Comparison of ENCODE assay signal across 13 mouse cellular contexts in genomic region chr11:69878952-69879351, GRCm38 (mm10). TPM values are rescaled to one million over a fixed set of nuclear protein-coding genes. Genes with fewer than 3 reads are reported as not detected.
DNase-seq lines count a peak whose midpoint lies in the region; ATAC-seq and TF ChIP-seq lines count a peak whose summit lies in the region.
"Had no signal": no experiment of that assay in that cellular context is flagged by ENCODE, and none has a peak within 500 bp of the region (broad histone marks: within the 10 kb centered on the region; RNA-seq: fewer than 3 reads in every experiment).

No protein-coding gene starts in this region.

- no peaks in the 10 kb centered on the region for H3K36me3 ChIP-seq in hindbrain, embryonic 13.5 days
- no peaks in the 10 kb centered on the region for H3K36me3 ChIP-seq in hindbrain, embryonic 12.5 days
- no peaks in the 10 kb centered on the region for H3K36me3 ChIP-seq in liver, embryonic 15.5 days (replicated peaks)
- H3K36me3 ChIP-seq: midbrain, embryonic 12.5 days had no signal

- H3K4me2 ChIP-seq in hindbrain, embryonic 13.5 days = 0 out of 2 replicates have a peak overlapping the region, but pooled peaks have one; percentile 73
- no peak overlapping the region for H3K4me2 ChIP-seq in hindbrain, embryonic 12.5 days (replicated peaks)
- H3K4me2 ChIP-seq in liver, embryonic 15.5 days = peak overlapping the region; percentile 97

- ATAC-seq in hindbrain, embryonic 13.5 days (ENCODE audit: low FRiP score) = no peak
- ATAC-seq in hindbrain, embryonic 12.5 days (ENCODE audit: low FRiP score) = no peak
- ATAC-seq in liver, embryonic 15.5 days (ENCODE audit: insufficient read depth) = peak; percentile 56

- no peak overlapping the region for H3K27ac ChIP-seq in hindbrain, embryonic 13.5 days
- H3K27ac ChIP-seq in hindbrain, embryonic 12.5 days = no peak overlapping the region
- H3K27ac ChIP-seq in embryonic fibroblast, embryonic 13.5 days (ENCODE audit: insufficient read depth, low read length) = peak overlapping the region; percentile 96
- peak overlapping the region; percentile 79 for H3K27ac ChIP-seq in liver, embryonic 15.5 days (replicated peaks)
- H3K27ac ChIP-seq: midbrain, embryonic 12.5 days had no signal

- no peak overlapping the region for H3K4me3 ChIP-seq in hindbrain, embryonic 13.5 days
- no peak overlapping the region for H3K4me3 ChIP-seq in hindbrain, embryonic 12.5 days
- peak overlapping the region; percentile 80 for H3K4me3 ChIP-seq in embryonic fibroblast, embryonic 13.5 days (ENCODE audit: insufficient read depth, low read length)
- H3K4me3 ChIP-seq in liver, embryonic 15.5 days (replicated peaks) = 0 out of 2 replicates have a peak overlapping the region, but pooled peaks have one; percentile 64

- TF ChIP-seq CTCF in embryonic fibroblast, embryonic 13.5 days (IDR thresholded peaks at IDR 0.05; ENCODE audit: borderline replicate concordance, insufficient read depth, low read length) = no peak

- peak; percentile 66 for DNase-seq in MEL-GATA-1-ER (ENCODE audit: extremely low read depth, low read depth)
- no peak for DNase-seq in left cerebral cortex, postnatal 36 days (ENCODE audit: low spot score in 2 of 2)
- DNase-seq in adrenal gland, adult 18-20 months (ENCODE audit: low spot score in 2 of 2) = no peak
- DNase-seq in cerebellum, adult 11 months = no peak
- DNase-seq: right cerebral cortex, postnatal 25 days had no signal

- 89% methylated on average over 6 of the region's 6 CpGs for WGBS in hindbrain, embryonic 13.5 days
- WGBS in hindbrain, embryonic 12.5 days = 88% methylated on average over 6 of the region's 6 CpGs
- 28% methylated on average over 6 of the region's 6 CpGs for WGBS in liver, embryonic 15.5 days (ENCODE audit: insufficient replicate concordance)

- H3K9ac ChIP-seq in hindbrain, embryonic 13.5 days = no peak overlapping the region
- H3K9ac ChIP-seq in hindbrain, embryonic 12.5 days = no peak overlapping the region
- no peak overlapping the region for H3K9ac ChIP-seq in liver, embryonic 15.5 days

- H3K27me3 ChIP-seq in hindbrain, embryonic 13.5 days = peaks cover 36% of the 10 kb centered on the region
- H3K27me3 ChIP-seq in hindbrain, embryonic 12.5 days = peaks cover 24% of the 10 kb centered on the region
- H3K27me3 ChIP-seq in liver, embryonic 15.5 days = 0 out of 2 replicates have a peak, but pooled peaks cover 3% of the 10 kb centered on the region

- no peak for TF ChIP-seq POLR2A in embryonic fibroblast, embryonic 13.5 days (IDR thresholded peaks at IDR 0.05; ENCODE audit: low read depth, low read length)

- no peaks in the 10 kb centered on the region for H3K9me3 ChIP-seq in hindbrain, embryonic 13.5 days
- no peaks in the 10 kb centered on the region for H3K9me3 ChIP-seq in hindbrain, embryonic 12.5 days (replicated peaks)
- no peaks in the 10 kb centered on the region for H3K9me3 ChIP-seq in liver, embryonic 15.5 days (replicated peaks)
- H3K9me3 ChIP-seq: midbrain, embryonic 12.5 days had no signal

- intact Hi-C loops in left cerebral cortex, postnatal 36 days (cut with DNase I) = loop anchor here (5.0 kb wide), 1 partner anchor 77 kb away; the partner anchor contains the start of gene Fgf11

- H3K4me1 ChIP-seq in hindbrain, embryonic 13.5 days (replicated peaks) = peaks cover 36% of the 10 kb centered on the region
- H3K4me1 ChIP-seq in hindbrain, embryonic 12.5 days = peaks cover 27% of the 10 kb centered on the region
- H3K4me1 ChIP-seq in embryonic fibroblast, embryonic 13.5 days (ENCODE audit: control insufficient read depth, insufficient read depth, low read length) = no peaks in the 10 kb centered on the region; the same call in 1 of the 2 replicates
- H3K4me1 ChIP-seq in liver, embryonic 15.5 days (replicated peaks) = peaks cover 90% of the 10 kb centered on the region

RNA-seq across cellular contexts. Expression of gene Tmem95, which starts 1.1 kb away (rescaled TPM):
- not detected in 2 replicates for polyA plus RNA-seq in hindbrain, embryonic 13.5 days (2015; fragmentation: Nextera tagmentation; extraction: Ambion mirVana)
- polyA plus RNA-seq in hindbrain, embryonic 12.5 days (2016; fragmentation: Nextera tagmentation; extraction: Ambion mirVana) = not detected in 2 replicates
- polyA plus RNA-seq in embryonic fibroblast, embryonic 13.5 days (2011; ENCODE audit: insufficient read length, low read depth, missing spikeins) = not detected in 2 replicates
- polyA plus RNA-seq in liver, embryonic 15.5 days (2015; fragmentation: Nextera tagmentation; extraction: Ambion mirVana) = not detected in 2 replicates
- not detected for total RNA-seq in left cerebral cortex, postnatal 36 days (2021)
- total RNA-seq in adrenal gland, adult 18-20 months (2021) = not detected
- total RNA-seq: adrenal gland, postnatal 4 days; common myeloid progenitor, adult 5-6 weeks; gastrocnemius, adult 18-20 months had no signal
- polyA plus RNA-seq: midbrain, embryonic 12.5 days had no signal

RNA-seq across cellular contexts. Expression of gene Kctd11, which starts 2.3 kb away (rescaled TPM):
- polyA plus RNA-seq in hindbrain, embryonic 13.5 days (2015; fragmentation: Nextera tagmentation; extraction: Ambion mirVana) = 2.0 and 2.5 TPM in 2 replicates
- polyA plus RNA-seq in hindbrain, embryonic 12.5 days (2016; fragmentation: Nextera tagmentation; extraction: Ambion mirVana) = 2.9 and 3.2 TPM in 2 replicates
- polyA plus RNA-seq in embryonic fibroblast, embryonic 13.5 days (2011; ENCODE audit: insufficient read length, low read depth, missing spikeins) = 20.7 and 26.0 TPM in 2 replicates
- 1.2 and 1.4 TPM in 2 replicates for polyA plus RNA-seq in liver, embryonic 15.5 days (2015; fragmentation: Nextera tagmentation; extraction: Ambion mirVana)
- total RNA-seq in left cerebral cortex, postnatal 36 days (2021) = 1 to 10 TPM in 1 of 2 experiments, under 1 TPM in 1; 0.93 to 1.3 TPM
- total RNA-seq in adrenal gland, adult 18-20 months (2021) = 1 to 10 TPM; 3.6 to 6.0 TPM

RNA-seq across cellular contexts. Expression of gene Acap1, which starts 16.4 kb away (rescaled TPM):
- polyA plus RNA-seq in hindbrain, embryonic 13.5 days (2015; fragmentation: Nextera tagmentation; extraction: Ambion mirVana) = 0.17 and 0.52 TPM in 2 replicates
- polyA plus RNA-seq in hindbrain, embryonic 12.5 days (2016; fragmentation: Nextera tagmentation; extraction: Ambion mirVana) = 0.86 and 0.92 TPM in 2 replicates
- not detected in 2 replicates for polyA plus RNA-seq in embryonic fibroblast, embryonic 13.5 days (2011; ENCODE audit: insufficient read length, low read depth, missing spikeins)
- 5.9 and 7.2 TPM in 2 replicates for polyA plus RNA-seq in liver, embryonic 15.5 days (2015; fragmentation: Nextera tagmentation; extraction: Ambion mirVana)
- total RNA-seq in left cerebral cortex, postnatal 36 days (2021) = under 1 TPM in 1 of 2 experiments, not detected in 1; 0.27 TPM
- 1 to 10 TPM in 1 of 2 experiments, under 1 TPM in 1; 0.43 to 1.5 TPM for total RNA-seq in adrenal gland, adult 18-20 months (2021)

RNA-seq across cellular contexts. Expression of gene Tnk1, which starts 20.4 kb away (rescaled TPM):
- 0.13 and 0.23 TPM in 2 replicates for polyA plus RNA-seq in hindbrain, embryonic 13.5 days (2015; fragmentation: Nextera tagmentation; extraction: Ambion mirVana)
- polyA plus RNA-seq in hindbrain, embryonic 12.5 days (2016; fragmentation: Nextera tagmentation; extraction: Ambion mirVana) = 0.57 and 1.4 TPM in 2 replicates
- not detected in 2 replicates for polyA plus RNA-seq in embryonic fibroblast, embryonic 13.5 days (2011; ENCODE audit: insufficient read length, low read depth, missing spikeins)
- polyA plus RNA-seq in liver, embryonic 15.5 days (2015; fragmentation: Nextera tagmentation; extraction: Ambion mirVana) = 0.60 and 0.62 TPM in 2 replicates
- not detected for total RNA-seq in left cerebral cortex, postnatal 36 days (2021)
- under 1 TPM in 1 of 2 experiments, not detected in 1; 0.38 TPM for total RNA-seq in adrenal gland, adult 18-20 months (2021)
- total RNA-seq: common myeloid progenitor, adult 5-6 weeks had no signal

RNA-seq across cellular contexts. Expression of gene 2810408A11Rik, which starts 21.8 kb away (rescaled TPM):
- polyA plus RNA-seq in hindbrain, embryonic 13.5 days (2015; fragmentation: Nextera tagmentation; extraction: Ambion mirVana) = 10.3 and 11.7 TPM in 2 replicates
- 17.8 TPM in 2 replicates for polyA plus RNA-seq in hindbrain, embryonic 12.5 days (2016; fragmentation: Nextera tagmentation; extraction: Ambion mirVana)
- 3.5 and 4.9 TPM in 2 replicates for polyA plus RNA-seq in embryonic fibroblast, embryonic 13.5 days (2011; ENCODE audit: insufficient read length, low read depth, missing spikeins)
- 0.89 and 1.0 TPM in 2 replicates for polyA plus RNA-seq in liver, embryonic 15.5 days (2015; fragmentation: Nextera tagmentation; extraction: Ambion mirVana)
- under 1 TPM in 1 of 2 experiments, not detected in 1; 0.64 TPM for total RNA-seq in left cerebral cortex, postnatal 36 days (2021)
- total RNA-seq in adrenal gland, adult 18-20 months (2021) = under 1 TPM; 0.29 to 0.86 TPM

Comparison
In these comparisons a context has a peak if more than half of its experiments do, and no peak if none do; other contexts are left out.
1. H3K27ac ChIP-seq: peak in embryonic fibroblast, embryonic 13.5 days (single experiment) and liver, embryonic 15.5 days (single experiment); none in hindbrain, embryonic 13.5 days (single experiment) and hindbrain, embryonic 12.5 days (single experiment).
2. H3K4me3 ChIP-seq: peak in embryonic fibroblast, embryonic 13.5 days (single experiment) and liver, embryonic 15.5 days (single experiment); none in hindbrain, embryonic 13.5 days (single experiment) and hindbrain, embryonic 12.5 days (single experiment).